In the genomic region with DNA sequence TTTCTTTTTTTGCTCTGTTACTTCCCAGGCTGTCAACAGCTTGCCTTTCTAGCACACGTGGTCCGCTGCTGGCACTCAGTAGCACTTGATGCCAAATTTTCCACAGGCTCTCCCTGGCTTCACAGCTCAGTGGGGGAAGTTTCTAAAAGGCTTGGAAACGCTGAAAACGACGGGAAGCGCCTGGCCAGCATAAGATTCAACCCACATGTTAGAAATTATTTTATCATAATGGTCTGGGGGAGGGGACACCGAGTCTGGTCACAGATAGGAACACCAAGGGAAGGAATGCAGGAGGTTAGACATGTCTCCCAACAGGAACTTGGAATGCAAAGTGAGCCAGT, we compare ENCODE assay signal across 8 mouse cellular contexts. TPM values are rescaled to one million over a fixed set of nuclear protein-coding genes. Genes with fewer than 3 reads are reported as not detected.
A peak's percentile ranks its signal among the peaks of the same experiment; 100 is the strongest.
DNase-seq lines count a peak whose midpoint lies in the region; ATAC-seq lines count a peak whose summit lies in the region.
"Had no signal": no experiment of that assay in that cellular context is flagged by ENCODE, and none has a peak within 500 bp of the region (broad histone marks: within the 10 kb centered on the region; RNA-seq: fewer than 3 reads in every experiment).

No protein-coding gene starts in this region.

- H3K4me3 ChIP-seq in midbrain, embryonic 14.5 days (replicated peaks; ENCODE audit: low read depth, low read length): no peak overlapping the region
- H3K4me3 ChIP-seq in midbrain, embryonic 10.5 days: no peak overlapping the region

- no peak overlapping the region for H3K4me2 ChIP-seq in midbrain, embryonic 14.5 days (ENCODE audit: low read length)

- no peak overlapping the region for H3K9ac ChIP-seq in midbrain, embryonic 14.5 days (replicated peaks; ENCODE audit: low read length)

- H3K27ac ChIP-seq in midbrain, embryonic 14.5 days (replicated peaks; ENCODE audit: low read depth, low read length): no peak overlapping the region
- H3K27ac ChIP-seq in midbrain, embryonic 10.5 days (replicated peaks): no peak overlapping the region

- no peaks in the 10 kb centered on the region for H3K9me3 ChIP-seq in midbrain, embryonic 14.5 days (ENCODE audit: control insufficient read depth, low read length)
- no peaks in the 10 kb centered on the region for H3K9me3 ChIP-seq in midbrain, embryonic 10.5 days (replicated peaks)

- no peaks in the 10 kb centered on the region; the same call in 1 of the 2 replicates for H3K4me1 ChIP-seq in midbrain, embryonic 14.5 days (ENCODE audit: control insufficient read depth, insufficient read depth, low read length)
- peaks cover 18% of the 10 kb centered on the region for H3K4me1 ChIP-seq in midbrain, embryonic 10.5 days

- no peaks in the 10 kb centered on the region for H3K36me3 ChIP-seq in midbrain, embryonic 14.5 days (ENCODE audit: control insufficient read depth, insufficient read depth, low read length)
- no peaks in the 10 kb centered on the region for H3K36me3 ChIP-seq in midbrain, embryonic 10.5 days

- H3K27me3 ChIP-seq in midbrain, embryonic 14.5 days (ENCODE audit: control insufficient read depth, insufficient read depth, low read length): no peaks in the 10 kb centered on the region
- no peaks in the 10 kb centered on the region for H3K27me3 ChIP-seq in midbrain, embryonic 10.5 days (ENCODE audit: low read depth, poor library complexity, severe bottlenecking)

- no peak for ATAC-seq in midbrain, embryonic 14.5 days (ENCODE audit: low FRiP score, low TSS enrichment)

- DNase-seq in midbrain, embryonic 14.5 days: peak; percentile 29
- no peak for DNase-seq in midbrain, embryonic 10.5 days (ENCODE audit: low spot score)
- DNase-seq in fibroblast of lung, adult 2 months (ENCODE audit: low read depth): peak; percentile 87
- DNase-seq in kidney, postnatal 25 days: peak; percentile 59 to 79
- DNase-seq in right cerebral cortex, postnatal 10 days (ENCODE audit: low spot score in 2 of 2): peak; percentile 60 to 78
- no peak for DNase-seq in embryo, embryonic 9.5 days (ENCODE audit: extremely low spot score)
- DNase-seq in embryo, embryonic 10.5 days (ENCODE audit: low spot score): no peak

- WGBS in midbrain, embryonic 14.5 days: 56% methylated on average over 7 of the region's 7 CpGs
- WGBS in midbrain, embryonic 10.5 days: 68% methylated on average over 7 of the region's 7 CpGs

RNA-seq across cellular contexts. Expression of gene Tmigd1, which starts 10.1 kb away (rescaled TPM):
- 0.16 TPM in 1 of 2 replicates, not detected in the other for polyA plus RNA-seq in midbrain, embryonic 14.5 days (2014; fragmentation: Nextera tagmentation; extraction: Ambion mirVana)
- 0.09 TPM in 1 of 2 replicates, not detected in the other for polyA plus RNA-seq in midbrain, embryonic 10.5 days (2016; fragmentation: Nextera tagmentation; extraction: Ambion mirVana)
- polyA plus RNA-seq: liver, embryonic 16.5 days had no signal

RNA-seq across cellular contexts. Expression of gene Blmh, which starts 12.6 kb away (rescaled TPM):
- polyA plus RNA-seq in midbrain, embryonic 14.5 days (2014; fragmentation: Nextera tagmentation; extraction: Ambion mirVana): 113 and 136 TPM in 2 replicates
- polyA plus RNA-seq in midbrain, embryonic 10.5 days (2016; fragmentation: Nextera tagmentation; extraction: Ambion mirVana): 205 and 212 TPM in 2 replicates

Comparison
In these comparisons a context has a peak if more than half of its experiments do, and no peak if none do; other contexts are left out.
1. DNase-seq: peak in midbrain, embryonic 14.5 days (single experiment), fibroblast of lung, adult 2 months (single experiment), kidney, postnatal 25 days (2 of 2) and right cerebral cortex, postnatal 10 days (2 of 2); none in midbrain, embryonic 10.5 days (single experiment), embryo, embryonic 9.5 days (single experiment) and embryo, embryonic 10.5 days (single experiment).